Mouse (Mus musculus) heart, adult 2 months (tissue): Measurements from ENCODE around the gene Krtap5-1. TPM values are rescaled to one million over a fixed set of nuclear protein-coding genes. Genes with fewer than 3 reads are reported as not detected.
"Not testable (repeated sequence)": the region's sequence is repeated elsewhere in the genome, so short reads cannot be mapped to it uniquely, and the experiment has no call there.

Source experiments
- DNase-seq, 2 experiments: peaks; one replicate each; pipeline ENCODE4 v3.0.0; 2021
- H3K27ac ChIP-seq: fragments of 200-600 bp; 2 replicates; pipeline ENCODE4 v1.8.1; 2022
- H3K27me3 ChIP-seq: fragments of 200-500 bp; 2 replicates; pipeline ENCODE4 v1.6.1; 2012; ENCODE audit warnings: mild to moderate bottlenecking, low read length, inconsistent platforms, mixed read lengths; ENCODE audit not compliant: control insufficient read depth, insufficient read depth
- H3K36me3 ChIP-seq: fragments of 200-500 bp; 2 replicates; pipeline ENCODE4 v1.6.1; 2012; ENCODE audit warnings: low read length, inconsistent platforms; ENCODE audit not compliant: control insufficient read depth, insufficient read depth
- H3K4me1 ChIP-seq: fragments of 200-500 bp; 2 replicates; pipeline ENCODE4 v1.6.1; 2011; ENCODE audit warnings: low read length; ENCODE audit not compliant: control insufficient read depth, insufficient read depth
- H3K4me3 ChIP-seq: fragments of 200-600 bp; 2 replicates; pipeline ENCODE4 v1.8.1; 2022
- H3K79me2 ChIP-seq: fragments of 200-500 bp; replicated peaks from 2 replicates; pipeline ENCODE4 v1.6.1; 2012; ENCODE audit warnings: mild to moderate bottlenecking, inconsistent platforms, low read length, moderate library complexity, mixed read lengths; ENCODE audit not compliant: control insufficient read depth, insufficient read depth
- H3K9ac ChIP-seq: fragments of 200-500 bp; 2 replicates; pipeline ENCODE4 v1.6.1; 2012; ENCODE audit warnings: low read depth, mild to moderate bottlenecking, control low read depth, inconsistent platforms, low read length, mixed read lengths
- CTCF ChIP-seq: fragments of 200-600 bp; IDR thresholded peaks from 2 replicates; pipeline ENCODE4 v1.8.1; 2022; ENCODE audit warnings: antibody characterized with exemption, mild to moderate bottlenecking, moderate library complexity
- EP300 ChIP-seq: fragments of 200-500 bp; IDR thresholded peaks from 2 replicates; pipeline ENCODE4 v1.6.1; 2011; ENCODE audit warnings: low read depth, low read length, control low read depth; ENCODE audit not compliant: insufficient read depth
- POLR2A ChIP-seq: fragments of 200-500 bp; IDR thresholded peaks from 2 replicates; pipeline ENCODE4 v1.6.1; 2011; ENCODE audit warnings: mild to moderate bottlenecking, low read depth, low read length, control low read depth; ENCODE audit not compliant: insufficient read depth
- WGBS: fragments of 180-500 bp; shearing (Covaris S2); methylation state at CpG from one replicate; pipeline ENCODE4 v1.1.7; 2018; 5-methylcytosine and 5-hydroxymethylcytosine counted together
- intact Hi-C: fragments of 180-260 bp; cut with DNase I; formaldehyde crosslinking; loops from one replicate; pipeline ENCODE4 v1.15.1; 2025
- polyA plus RNA-seq: library from polyadenylated mRNA; depleted of rRNA; stranded (reverse); fragments of >200 nt; gene quantifications from 2 replicates; pipeline ENCODE4 v1.2.3, GENCODE M21; 2012
- total RNA-seq, 2 experiments: library from RNA; stranded (reverse); gene quantifications; 2 replicates each; pipeline ENCODE4 v1.2.3; 2021

Krtap5-1 gene
- total and polyA plus RNA-seq, 3 experiments, result not detected

GRCm38 (mm10) chr7:142320906-142321305 is 24.0 kb upstream of the Krtap5-1 start:
- no peak overlapping the region for H3K27ac ChIP-seq
- intact Hi-C loops, result no loop called here
- TF ChIP-seq EP300 (no peak), POLR2A (no peak)
- H3K4me1 ChIP-seq, result no peaks in the 10 kb centered on the region
- H3K4me3 ChIP-seq, result no peak overlapping the region
- no peak for DNase-seq
- no peak overlapping the region for H3K9ac ChIP-seq
- no peaks in the 10 kb centered on the region for H3K36me3 ChIP-seq
- WGBS, result 47% methylated on average over 2 of the region's 2 CpGs
- no peaks in the 10 kb centered on the region for H3K79me2 ChIP-seq
- H3K27me3 ChIP-seq, result no peaks in the 10 kb centered on the region

- H3K9ac ChIP-seq, result no peak overlapping the region
- no peak for DNase-seq
- TF ChIP-seq CTCF, result no peak
- TF ChIP-seq EP300, result no peak
- TF ChIP-seq POLR2A, result no peak
- H3K36me3 ChIP-seq, result no peaks in the 10 kb centered on the region
- no peak overlapping the region for H3K27ac ChIP-seq
- no peaks in the 10 kb centered on the region for H3K79me2 ChIP-seq
- WGBS, result 94% methylated on average over 11 of the region's 11 CpGs
- H3K4me3 ChIP-seq, result no peak overlapping the region
- H3K4me1 ChIP-seq, result no peaks in the 10 kb centered on the region
- intact Hi-C loops, result loop anchor here (5.0 kb wide), 2 partner anchors 178 to 358 kb away; partner anchors contain the start of gene Tnnt3
- H3K27me3 ChIP-seq, result no peaks in the 10 kb centered on the region
Measured at GRCm38 (mm10) chr7:142319124-142319523, 22.2 kb upstream of the Krtap5-1 start.

GRCm38 (mm10) chr7:142317216-142317615 is 20.3 kb upstream of the Krtap5-1 start:
- DNase-seq, result no peak
- H3K36me3 ChIP-seq, result no peaks in the 10 kb centered on the region

GRCm38 (mm10) chr7:142316558-142316957 is 19.6 kb upstream of the Krtap5-1 start:
- H3K79me2 ChIP-seq, result no peaks in the 10 kb centered on the region
- intact Hi-C loops, result loop anchor here (1.0 to 5.0 kb wide), 5 partner anchors 18 to 361 kb away; partner anchors contain the start of gene Tnnt3

More at GRCm38 (mm10) chr7:142317216-142317615, 20.3 kb upstream of the Krtap5-1 start:
- Histone ChIP-seq H3K27ac (no peak overlapping the region), H3K79me2 (no peaks in the 10 kb centered on the region), H3K4me3 (no peak overlapping the region), H3K9ac (no peak overlapping the region), H3K27me3 (no peaks in the 10 kb centered on the region), H3K4me1 (no peaks in the 10 kb centered on the region)
- TF ChIP-seq EP300, result no peak
- TF ChIP-seq POLR2A, result no peak
- TF ChIP-seq CTCF, result no peak
- intact Hi-C loops, result loop anchor here (2.0 to 5.0 kb wide), 3 partner anchors 18 to 360 kb away; partner anchors contain the start of gene Tnnt3
- WGBS, result 86% methylated on average over 5 of the region's 5 CpGs

GRCm38 (mm10) chr7:142314600-142315285 is 17.8 kb upstream of the Krtap5-1 start:
- Histone ChIP-seq H3K79me2 (no peaks in the 10 kb centered on the region), H3K4me3 (no peak overlapping the region), H3K4me1 (no peaks in the 10 kb centered on the region), H3K27ac (no peak overlapping the region), H3K27me3 (no peaks in the 10 kb centered on the region), H3K9ac (no peak overlapping the region), H3K36me3 (no peaks in the 10 kb centered on the region)
- DNase-seq, result no peak
- TF ChIP-seq CTCF, result no peak
- TF ChIP-seq EP300, result no peak
- no peak for TF ChIP-seq POLR2A
- WGBS, result 74% methylated on average over 5 of the region's 5 CpGs
- intact Hi-C loops, result loop anchor here (5.0 kb wide), 2 partner anchors 183 to 363 kb away; partner anchors contain the start of gene Tnnt3

More at GRCm38 (mm10) chr7:142316558-142316957, 19.6 kb upstream of the Krtap5-1 start:
- no peaks in the 10 kb centered on the region for H3K27me3 ChIP-seq
- H3K27ac ChIP-seq, result no peak overlapping the region
- peak; percentile 95 for TF ChIP-seq CTCF
- no peak for TF ChIP-seq EP300
- TF ChIP-seq POLR2A, result no peak
- H3K4me1 ChIP-seq, result no peaks in the 10 kb centered on the region
- 35% methylated on average over 6 of the region's 6 CpGs for WGBS
- H3K4me3 ChIP-seq, result no peak overlapping the region
- DNase-seq, result peak in 1 of 2 experiments; percentile 37
- no peaks in the 10 kb centered on the region for H3K36me3 ChIP-seq
- no peak overlapping the region for H3K9ac ChIP-seq

GRCm38 (mm10) chr7:142303929-142304328 is 7.0 kb upstream of the Krtap5-1 start:
- 44% methylated on average over 1 of the region's 1 CpGs for WGBS
- H3K27me3 ChIP-seq, H3K79me2 ChIP-seq, H3K9ac ChIP-seq, DNase-seq, H3K27ac ChIP-seq, H3K4me1 ChIP-seq, intact Hi-C loops, H3K36me3 ChIP-seq, H3K4me3 ChIP-seq: not testable (repeated sequence)
